Mouse (Mus musculus): ENCODE measurements around the gene Samd4b.
"Not testable (repeated sequence)": the region's sequence is repeated elsewhere in the genome, so short reads cannot be mapped to it uniquely, and the experiment has no call there.

Gene Samd4b

GRCm38 (mm10) chr7:28597642-28598446, at the start of gene Samd4b, which contains the start of gene Pak4:
Gene Samd4b (minus strand): TSS chr7:28598144.
Gene Pak4 (minus strand): TSS chr7:28598185.
- peak; percentile 99 for DNase-seq (ENCODE audit: low spot score)

DNA sequence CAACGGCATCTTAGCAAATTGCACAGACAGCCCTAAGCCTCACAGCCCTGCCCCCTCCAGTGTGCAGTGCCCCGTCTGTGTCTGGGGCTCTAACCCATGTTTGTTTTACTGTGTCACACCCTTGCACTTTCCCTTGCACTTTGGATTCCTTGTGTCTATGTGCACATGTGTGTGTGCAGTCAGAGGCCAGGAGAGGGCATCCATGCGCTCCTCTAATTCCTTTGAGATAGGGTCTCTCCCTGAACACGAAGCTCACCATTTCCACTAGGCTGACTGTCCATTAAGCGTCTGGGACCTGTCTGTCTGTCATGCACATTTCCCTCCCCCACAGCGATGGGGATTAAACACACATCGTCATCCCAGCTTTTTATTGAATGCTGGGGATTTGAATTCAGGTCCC, 49.1 kb upstream of the Samd4b start:
- no peak for DNase-seq (ENCODE audit: low spot score)

- DNase-seq (ENCODE audit: low spot score) = no peak
These were observed 48.1 kb upstream of the Samd4b start for GRCm38 (mm10) chr7:28645947-28646475.

DNA sequence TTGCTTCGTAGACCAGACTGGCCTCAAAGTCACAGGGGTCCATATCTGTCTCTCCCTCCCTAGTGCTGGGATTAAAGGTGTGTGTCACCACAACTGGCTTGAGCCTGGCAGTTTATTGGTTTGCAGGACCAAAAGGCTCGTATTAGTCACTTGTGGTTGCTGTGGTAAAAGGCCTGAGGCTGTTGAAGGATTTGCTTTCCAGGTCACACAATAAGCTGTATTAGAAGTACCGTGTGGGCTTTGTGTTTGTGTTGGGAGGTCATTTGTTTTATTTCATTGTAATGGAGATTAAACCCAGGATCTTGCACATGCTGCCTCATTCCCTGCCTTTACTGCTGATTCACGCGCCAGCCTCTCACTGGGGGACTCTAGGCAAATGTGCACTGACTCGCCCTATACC, 47.4 kb upstream of the Samd4b start:
- no peak for DNase-seq (ENCODE audit: low spot score)

- no peak for DNase-seq (ENCODE audit: low spot score)
These were observed 43.6 kb upstream of the Samd4b start for GRCm38 (mm10) chr7:28641546-28641945.

DNA sequence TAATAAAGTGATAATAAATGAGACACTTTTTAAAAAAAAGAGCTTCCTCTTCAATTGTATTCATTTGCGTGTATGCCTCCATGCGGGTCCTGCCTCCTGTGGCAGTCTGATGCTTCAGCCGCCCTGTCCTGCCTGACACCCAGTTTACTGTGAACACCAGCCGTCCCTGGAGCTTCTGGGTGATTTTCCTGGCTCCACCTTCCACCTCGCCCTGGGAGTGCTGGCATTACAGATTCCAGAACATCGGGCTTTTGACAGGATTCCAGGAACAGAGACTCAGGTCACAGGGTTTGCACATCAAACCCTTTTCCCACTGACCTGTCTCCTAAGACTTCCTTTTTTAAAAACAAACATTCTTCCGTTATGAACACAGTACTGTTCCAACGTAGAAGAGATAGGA, 39.6 kb upstream of the Samd4b start:
- no peak for DNase-seq (ENCODE audit: low spot score)

GRCm38 (mm10) chr7:28634128-28634527, 36.2 kb upstream of the Samd4b start:
- no peak for DNase-seq (ENCODE audit: low spot score)

DNA sequence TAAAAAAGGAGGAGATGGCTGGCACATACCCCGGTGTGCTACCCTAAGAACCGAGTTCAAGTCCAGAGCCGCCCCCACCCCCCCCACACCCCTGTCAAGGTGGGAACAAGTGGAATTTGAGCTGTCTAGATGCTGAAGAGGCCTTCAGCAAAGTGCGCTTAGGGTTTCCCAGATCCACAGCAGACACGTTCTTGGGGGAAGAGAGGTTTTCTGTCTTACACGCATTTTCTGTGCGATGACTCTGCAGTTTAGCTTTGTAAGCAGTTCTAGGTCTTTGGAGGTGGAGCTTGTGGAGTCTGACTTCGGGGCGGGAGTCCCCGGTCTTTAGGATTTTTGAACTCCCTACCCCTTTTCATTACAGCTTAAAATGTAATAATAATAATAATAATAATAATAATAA, 33.1 kb upstream of the Samd4b start, which contains the start of gene Acp7:
Gene Acp7, minus strand, starts transcription at position 260 of the 400 bp plus-strand sequence.
- no peak for DNase-seq (ENCODE audit: low spot score)

GRCm38 (mm10) chr7:28624791-28625190, 26.8 kb upstream of the Samd4b start:
- no peak for DNase-seq (ENCODE audit: low spot score)

DNA sequence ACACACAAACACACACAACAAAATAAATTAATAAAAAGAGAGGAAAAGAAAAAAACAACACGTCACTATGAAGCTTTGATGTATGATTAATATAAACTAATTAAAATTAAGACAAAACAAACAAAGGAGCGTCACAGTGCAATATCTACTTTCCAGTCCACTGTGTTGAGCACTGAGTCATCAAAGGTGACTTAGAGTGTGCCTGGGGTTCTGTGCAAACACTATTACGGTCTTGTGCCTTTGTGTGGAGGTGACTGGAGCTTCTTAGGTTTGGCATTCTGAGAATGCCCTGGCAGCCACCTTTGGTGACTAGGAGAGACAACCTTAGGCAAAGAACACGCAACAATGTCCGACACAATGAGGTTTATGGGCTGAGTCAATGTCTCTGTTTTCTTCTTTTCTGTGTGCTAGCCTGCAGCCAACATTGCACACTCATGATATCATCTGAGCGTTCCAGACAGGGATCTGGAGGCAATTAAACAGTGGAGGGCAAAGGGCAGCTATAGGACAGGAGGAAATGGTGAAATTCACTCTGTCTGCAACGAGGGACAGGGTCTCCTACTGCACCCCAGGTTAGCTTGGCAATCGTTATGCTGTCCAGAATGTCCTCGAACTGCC, 21.3 kb upstream of the Samd4b start:
- DNase-seq (ENCODE audit: low spot score) = no peak

GRCm38 (mm10) chr7:28605951-28606350, 8.0 kb upstream of the Samd4b start:
- DNase-seq (ENCODE audit: low spot score) = no peak

DNA sequence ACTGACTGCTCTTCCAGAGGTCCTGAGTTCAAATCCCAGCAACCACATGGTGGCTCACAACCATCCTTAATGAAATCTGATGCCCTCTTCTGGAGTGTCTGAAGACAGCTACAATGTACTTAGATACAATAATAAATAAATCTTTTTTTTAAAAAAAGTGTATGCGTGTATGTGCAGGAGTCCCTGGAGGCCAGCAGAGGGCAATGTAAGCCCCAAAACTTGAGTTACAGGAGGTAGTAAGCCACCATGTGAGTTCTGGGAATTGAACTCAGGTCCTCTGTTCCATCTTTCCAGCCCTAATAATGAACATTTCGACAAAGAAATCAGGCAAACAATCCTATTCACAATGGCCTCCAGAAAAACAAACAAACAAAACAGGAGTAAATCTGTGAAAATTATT, 5.8 kb upstream of the Samd4b start:
- DNase-seq (ENCODE audit: low spot score) = not testable (repeated sequence)

GRCm38 (mm10) chr7:28603136-28603535, 5.2 kb upstream of the Samd4b start:
- DNase-seq (ENCODE audit: low spot score) = no peak

- no peak for DNase-seq (ENCODE audit: low spot score)
These were observed 3.7 kb upstream of the Samd4b start for GRCm38 (mm10) chr7:28601668-28602067.

GRCm38 (mm10) chr7:28601029-28601428, 3.1 kb upstream of the Samd4b start:
- peak; percentile 64 for DNase-seq (ENCODE audit: low spot score)

DNA sequence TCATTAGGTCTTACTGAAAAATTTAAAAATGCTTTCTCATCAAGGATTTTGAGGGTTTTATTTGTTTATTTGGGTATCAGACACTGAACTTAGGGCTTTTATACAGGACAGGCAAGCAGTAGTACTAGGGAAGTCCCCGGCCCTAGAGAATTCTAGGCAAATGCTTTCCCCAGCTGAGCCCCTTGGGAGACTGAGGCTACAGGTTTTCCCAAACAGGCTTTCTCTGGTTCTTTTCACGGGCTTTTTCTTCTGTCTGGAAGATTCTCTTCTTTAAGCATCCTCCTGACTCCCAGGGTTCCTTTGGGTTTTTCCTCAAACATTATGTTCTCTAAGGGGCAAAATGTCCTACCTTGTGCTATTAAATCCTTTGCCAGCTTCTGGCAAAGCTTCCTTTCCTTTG, 1.0 kb upstream of the Samd4b start:
- DNase-seq (ENCODE audit: low spot score) = no peak

DNA sequence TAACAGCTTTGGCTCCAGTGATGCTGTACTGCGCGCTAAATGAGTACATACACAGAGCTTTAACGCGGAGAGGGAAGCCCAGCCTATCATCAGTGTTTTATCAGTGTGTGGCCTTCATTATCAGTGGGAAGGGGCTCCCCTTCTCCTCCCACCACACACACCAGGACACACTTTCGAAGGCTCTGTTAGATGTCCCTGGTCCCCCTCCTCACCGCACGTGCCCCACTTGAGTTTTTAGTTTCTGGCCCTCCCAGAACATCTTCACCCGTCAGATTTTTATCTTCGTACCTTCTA, 720 bp downstream of the Samd4b start:
- no peak for DNase-seq (ENCODE audit: low spot score)

DNA sequence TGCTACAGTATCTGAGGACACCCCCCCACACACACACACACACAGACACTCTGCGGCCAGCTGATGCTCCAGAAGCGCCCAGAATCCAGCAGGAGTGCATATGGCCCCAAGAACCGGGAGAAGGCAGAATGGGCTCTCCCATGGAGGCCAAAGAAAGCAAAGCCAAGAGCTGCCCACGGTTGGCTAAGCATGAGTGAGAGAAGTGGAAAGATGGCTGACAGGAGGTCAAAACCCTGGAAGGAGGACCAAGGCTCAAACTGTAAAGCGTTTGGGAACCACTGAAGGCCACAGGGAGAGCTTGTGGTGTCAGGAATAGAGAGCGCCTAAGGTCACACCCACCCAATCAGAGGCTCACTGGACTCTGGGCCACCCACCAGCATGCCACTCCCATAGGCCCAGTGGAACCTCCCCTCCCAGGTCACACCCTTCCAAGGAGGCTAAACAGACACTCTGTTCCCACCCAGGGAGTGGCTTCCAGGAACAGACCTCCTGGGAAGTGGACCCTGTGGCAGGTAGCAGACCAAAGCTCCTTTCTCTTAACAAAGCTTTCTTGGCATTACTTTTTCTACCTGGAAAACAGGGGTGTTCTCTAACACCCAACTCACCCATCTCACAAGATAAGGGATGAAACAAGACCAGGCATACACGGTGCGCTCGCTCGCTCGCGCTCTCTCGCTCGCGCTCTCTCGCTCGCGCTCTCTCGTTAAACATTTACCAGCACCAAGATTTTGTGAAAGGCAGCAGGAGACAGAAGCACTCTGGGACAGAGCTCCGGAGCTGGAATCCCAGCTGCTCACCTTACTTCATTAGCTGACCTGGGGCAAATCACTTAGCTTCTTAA, 1.3 kb downstream of the Samd4b start:
- DNase-seq (ENCODE audit: low spot score) = peak; percentile 60

DNA sequence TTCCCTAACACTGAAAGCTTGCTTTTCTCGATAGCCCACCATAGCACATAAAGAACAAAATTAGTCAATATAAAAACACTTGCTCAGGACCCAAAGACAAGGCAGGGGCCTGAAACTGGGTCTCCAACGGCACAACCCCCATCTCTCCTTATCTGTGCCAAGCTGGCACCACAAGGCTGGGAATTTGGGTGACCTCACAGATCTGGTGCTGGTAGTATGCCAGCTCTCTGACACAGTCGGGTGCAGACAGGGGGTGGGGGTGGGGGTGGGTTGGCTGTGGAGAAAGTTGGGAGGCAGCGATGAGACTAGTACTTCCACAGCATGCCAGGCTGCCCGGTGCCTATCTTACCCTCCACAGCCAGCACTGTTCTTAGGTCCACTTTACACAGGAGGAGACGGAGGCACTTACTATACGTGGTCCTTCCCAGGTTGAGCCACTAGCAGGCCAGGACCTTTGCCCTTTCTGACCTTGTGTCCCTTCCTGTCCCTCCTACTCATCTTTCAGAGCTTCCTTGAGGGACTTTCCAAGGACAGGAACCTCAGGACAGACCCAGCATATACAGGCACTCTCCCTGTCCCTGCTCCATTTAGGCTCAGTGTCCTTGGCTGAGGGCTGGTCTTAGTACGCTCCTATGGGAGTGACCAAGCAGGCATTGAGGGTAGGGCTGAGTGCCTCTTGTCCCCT, 2.1 kb downstream of the Samd4b start:
- DNase-seq (ENCODE audit: low spot score) = no peak

DNA sequence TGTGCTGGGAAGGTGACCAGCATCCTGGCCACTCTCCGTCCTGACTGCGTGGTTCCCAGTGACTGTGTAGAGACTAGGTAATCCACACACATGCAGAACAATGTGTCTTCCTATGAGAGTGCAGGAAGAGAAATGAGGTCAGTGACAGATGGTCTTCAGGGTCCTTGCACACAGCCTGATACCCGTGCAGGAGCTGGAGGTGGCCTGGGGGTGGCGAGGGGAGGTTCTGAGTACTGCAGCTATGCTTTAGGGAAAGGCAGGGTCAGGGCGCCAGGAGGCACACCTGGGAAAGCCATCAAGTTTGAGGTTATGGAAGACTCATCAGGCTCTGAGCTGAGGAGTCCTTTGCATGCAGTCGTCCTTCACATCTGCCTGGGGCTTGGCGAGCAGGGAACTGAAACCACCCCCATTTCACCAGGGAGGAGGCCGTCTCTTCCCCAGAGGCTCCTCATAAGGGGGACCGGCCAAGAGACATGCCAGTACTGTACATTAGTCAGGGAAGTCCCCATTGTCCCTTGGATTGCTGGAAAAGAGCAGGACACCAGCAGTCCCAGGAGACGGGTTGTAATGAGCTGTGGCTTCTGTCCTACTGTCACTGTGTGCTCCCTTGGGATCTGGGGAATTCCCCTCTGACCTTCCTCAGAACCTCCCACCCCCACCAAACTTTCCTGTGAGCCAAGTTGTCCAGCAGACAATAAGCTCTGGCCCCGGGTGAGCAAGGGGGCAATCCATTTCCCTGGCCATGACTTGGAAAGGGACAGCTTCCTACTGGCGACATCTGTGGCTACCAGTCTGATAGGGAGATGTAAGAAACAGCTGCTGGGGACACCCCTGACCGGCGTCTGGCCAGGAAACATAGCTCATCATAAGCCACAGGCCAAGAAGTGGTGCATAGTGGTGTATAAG, 4.5 kb downstream of the Samd4b start:
- no peak for DNase-seq (ENCODE audit: low spot score)

DNA sequence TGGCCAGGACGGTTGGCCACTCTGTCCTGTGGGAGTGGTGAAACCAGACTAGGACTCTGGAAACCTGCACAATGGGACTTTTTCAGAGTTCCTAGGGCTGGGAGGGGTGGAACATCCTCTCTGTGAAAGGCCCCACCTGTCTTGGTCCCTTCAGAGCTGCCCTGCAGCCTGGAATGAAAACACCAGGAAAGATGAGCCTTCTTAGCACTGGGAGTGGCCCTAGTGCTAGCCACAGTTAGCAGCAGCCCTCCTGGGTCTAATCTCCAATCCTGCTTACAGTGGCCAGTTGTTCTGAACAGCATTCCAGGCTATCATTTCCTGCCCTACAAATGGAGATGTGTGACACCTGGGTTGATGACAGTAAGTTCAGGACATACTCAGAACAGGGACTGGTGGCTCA, 6.1 kb downstream of the Samd4b start:
- no peak for DNase-seq (ENCODE audit: low spot score)
